Mouse (Mus musculus) heart, adult 2 months (tissue): Measurements from ENCODE around the gene Bcl2l10. TPM values are rescaled to one million over a fixed set of nuclear protein-coding genes. Genes with fewer than 3 reads are reported as not detected.
A peak's percentile ranks its signal among the peaks of the same experiment; 100 is the strongest.

Experiments used
- DNase-seq, 2 experiments: peaks; one replicate each; pipeline ENCODE4 v3.0.0; 2021
- H3K27ac ChIP-seq: fragments of 200-600 bp; 2 replicates; pipeline ENCODE4 v1.8.1; 2022
- H3K27me3 ChIP-seq: fragments of 200-500 bp; 2 replicates; pipeline ENCODE4 v1.6.1; 2012; ENCODE audit warnings: mild to moderate bottlenecking, low read length, inconsistent platforms, mixed read lengths; ENCODE audit not compliant: control insufficient read depth, insufficient read depth
- H3K36me3 ChIP-seq: fragments of 200-500 bp; 2 replicates; pipeline ENCODE4 v1.6.1; 2012; ENCODE audit warnings: low read length, inconsistent platforms; ENCODE audit not compliant: control insufficient read depth, insufficient read depth
- H3K4me1 ChIP-seq: fragments of 200-500 bp; 2 replicates; pipeline ENCODE4 v1.6.1; 2011; ENCODE audit warnings: low read length; ENCODE audit not compliant: control insufficient read depth, insufficient read depth
- H3K4me3 ChIP-seq: fragments of 200-600 bp; 2 replicates; pipeline ENCODE4 v1.8.1; 2022
- H3K79me2 ChIP-seq: fragments of 200-500 bp; replicated peaks from 2 replicates; pipeline ENCODE4 v1.6.1; 2012; ENCODE audit warnings: mild to moderate bottlenecking, inconsistent platforms, low read length, moderate library complexity, mixed read lengths; ENCODE audit not compliant: control insufficient read depth, insufficient read depth
- H3K9ac ChIP-seq: fragments of 200-500 bp; 2 replicates; pipeline ENCODE4 v1.6.1; 2012; ENCODE audit warnings: low read depth, mild to moderate bottlenecking, control low read depth, inconsistent platforms, low read length, mixed read lengths
- CTCF ChIP-seq: fragments of 200-600 bp; IDR thresholded peaks from 2 replicates; pipeline ENCODE4 v1.8.1; 2022; ENCODE audit warnings: antibody characterized with exemption, mild to moderate bottlenecking, moderate library complexity
- EP300 ChIP-seq: fragments of 200-500 bp; IDR thresholded peaks from 2 replicates; pipeline ENCODE4 v1.6.1; 2011; ENCODE audit warnings: low read depth, low read length, control low read depth; ENCODE audit not compliant: insufficient read depth
- POLR2A ChIP-seq: fragments of 200-500 bp; IDR thresholded peaks from 2 replicates; pipeline ENCODE4 v1.6.1; 2011; ENCODE audit warnings: mild to moderate bottlenecking, low read depth, low read length, control low read depth; ENCODE audit not compliant: insufficient read depth
- WGBS: fragments of 180-500 bp; shearing (Covaris S2); methylation state at CpG from one replicate; pipeline ENCODE4 v1.1.7; 2018; 5-methylcytosine and 5-hydroxymethylcytosine counted together
- intact Hi-C: fragments of 180-260 bp; cut with DNase I; formaldehyde crosslinking; loops from one replicate; pipeline ENCODE4 v1.15.1; 2025
- polyA plus RNA-seq: library from polyadenylated mRNA; depleted of rRNA; stranded (reverse); fragments of >200 nt; gene quantifications from 2 replicates; pipeline ENCODE4 v1.2.3, GENCODE M21; 2012; rRNA removed
- total RNA-seq, 2 experiments: library from RNA; stranded (reverse); gene quantifications; 2 replicates each; pipeline ENCODE4 v1.2.3; 2021

Bcl2l10 gene
- total and polyA plus RNA-seq, 3 experiments: not detected

- TF ChIP-seq CTCF: no peak
- no peak for TF ChIP-seq EP300
- no peak for TF ChIP-seq POLR2A
- WGBS: 27% methylated on average over 5 of the region's 5 CpGs
- Histone ChIP-seq H3K27ac (0 out of 2 replicates have a peak overlapping the region, but pooled peaks have one; percentile 16), H3K36me3 (peaks cover 7% of the 10 kb centered on the region), H3K4me1 (peaks cover 13% of the 10 kb centered on the region), H3K27me3 (no peaks in the 10 kb centered on the region), H3K9ac (no peak overlapping the region), H3K79me2 (peaks cover 12% of the 10 kb centered on the region), H3K4me3 (no peak overlapping the region)
- intact Hi-C loops: loop anchor here (2.0 kb wide), 1 partner anchor 38 kb away; no protein-coding TSS in a partner anchor
- DNase-seq: no peak
Observed at GRCm38 (mm10) chr9:75400639-75401038, 53.1 kb downstream of the Bcl2l10 start.

Other genes starting within 250 kb of the Bcl2l10 start
- gene Myo5c, start 115.7 kb upstream of the Bcl2l10 start, total RNA-seq: 1 to 10 TPM; 5.0 to 5.9 TPM
- gene Myo5c, start 115.7 kb upstream of the Bcl2l10 start, polyA plus RNA-seq: 5.1 and 9.3 TPM in 2 replicates
- gene Gnb5, start 41.5 kb upstream of the Bcl2l10 start, total RNA-seq: 10 to 100 TPM; 23.5 to 23.9 TPM
- 33.0 and 52.8 TPM in 2 replicates for gene Gnb5, start 41.5 kb upstream of the Bcl2l10 start, polyA plus RNA-seq
- gene Mapk6, start 62.2 kb downstream of the Bcl2l10 start, total RNA-seq: 10 to 100 TPM; 25.6 to 26.8 TPM
- gene Mapk6, start 62.2 kb downstream of the Bcl2l10 start, polyA plus RNA-seq: 11.2 and 22.3 TPM in 2 replicates
- 10 to 100 TPM; 12.4 to 20.4 TPM for gene Leo1, start 93.8 kb downstream of the Bcl2l10 start, total RNA-seq
- gene Leo1, start 93.8 kb downstream of the Bcl2l10 start, polyA plus RNA-seq: 3.0 and 4.6 TPM in 2 replicates
- gene Tmod3, start 211.9 kb downstream of the Bcl2l10 start, total RNA-seq: 10 to 100 TPM; 50.1 to 63.6 TPM
- 19.6 and 37.8 TPM in 2 replicates for gene Tmod3, start 211.9 kb downstream of the Bcl2l10 start, polyA plus RNA-seq